Mouse (Mus musculus) common myeloid progenitor, adult 5-6 weeks (primary cell): ENCODE results near the gene Cfap57. TPM values are rescaled to one million over a fixed set of nuclear protein-coding genes. Genes with fewer than 3 reads are reported as not detected.
"Not testable (repeated sequence)": the region's sequence is repeated elsewhere in the genome, so short reads cannot be mapped to it uniquely, and the experiment has no call there.

Experiments used
- ATAC-seq: replicated peaks from 2 replicates; pipeline ENCODE4 v1.8.0; 2016; ENCODE audit warnings: low read depth, mild to moderate bottlenecking, moderate TSS enrichment, inconsistent platforms; ENCODE audit not compliant: poor library complexity, severe bottlenecking
- total RNA-seq: library from RNA; stranded (forward); fragments of 200-1000, 187-1606 nt; gene quantifications from 2 replicates; pipeline ENCODE4 v1.2.3, GENCODE M21; 2017

Gene Cfap57
- total RNA-seq, 1 experiment from 2014 or later: 0.46 TPM

GRCm38 (mm10) chr4:118526408-118527334 is 93.9 kb downstream of the Cfap57 start, which contains the start of gene 2610528J11Rik:
Gene 2610528J11Rik, plus strand, starts transcription at chr4:118526999.
- ATAC-seq: no peak

- peak; percentile 45; the same call in 1 of the 2 replicates for ATAC-seq
Observed at GRCm38 (mm10) chr4:118525779-118526178, 94.8 kb downstream of the Cfap57 start.

GRCm38 (mm10) chr4:118523976-118524375 is 96.6 kb downstream of the Cfap57 start:
- no peak for ATAC-seq

- ATAC-seq: no peak
Observed at GRCm38 (mm10) chr4:118522248-118522647, 98.3 kb downstream of the Cfap57 start.

- peak; percentile 51 for ATAC-seq
Observed at GRCm38 (mm10) chr4:118518208-118518607, 102.4 kb downstream of the Cfap57 start.

- ATAC-seq: no peak
Observed at GRCm38 (mm10) chr4:118517497-118518146, 103.0 kb downstream of the Cfap57 start.

GRCm38 (mm10) chr4:118516699-118517496 is 103.7 kb downstream of the Cfap57 start:
- peak; percentile 80 for ATAC-seq

GRCm38 (mm10) chr4:118509050-118509449 is 111.5 kb downstream of the Cfap57 start:
- no peak for ATAC-seq

GRCm38 (mm10) chr4:118507171-118507570 is 113.4 kb downstream of the Cfap57 start:
- not testable (repeated sequence) for ATAC-seq

GRCm38 (mm10) chr4:118505551-118505950 is 115.0 kb downstream of the Cfap57 start:
- no peak for ATAC-seq

Other genes starting within 250 kb of the Cfap57 start
- 4.4 and 5.3 TPM in 2 replicates for gene Szt2, start 211.5 kb downstream of the Cfap57 start, total RNA-seq
- gene Med8, start 211.4 kb downstream of the Cfap57 start, total RNA-seq: 82.5 and 85.9 TPM in 2 replicates
- gene Elovl1, start 192.7 kb downstream of the Cfap57 start, total RNA-seq: 44.8 and 65.7 TPM in 2 replicates
- 57.9 and 89.6 TPM in 2 replicates for gene Cdc20, start 183.4 kb downstream of the Cfap57 start, total RNA-seq
- 5.8 and 7.3 TPM in 2 replicates for gene Mpl, start 163.3 kb downstream of the Cfap57 start, total RNA-seq
- gene Tie1, start 130.7 kb downstream of the Cfap57 start, total RNA-seq: 7.5 and 8.0 TPM in 2 replicates
- not detected in 2 replicates for gene 2610528J11Rik, start 93.8 kb downstream of the Cfap57 start, total RNA-seq
- gene Tmem125, start 76.7 kb downstream of the Cfap57 start, total RNA-seq: 0.14 TPM in 1 of 2 replicates, not detected in the other
- gene Ebna1bp2, start within 50 bp of the Cfap57 start, total RNA-seq: 98.3 and 123 TPM in 2 replicates
- not detected in 2 replicates for gene Olfr62, start 38.2 kb upstream of the Cfap57 start, total RNA-seq
- not detected in 2 replicates for gene Olfr1342, start 72.0 kb upstream of the Cfap57 start, total RNA-seq
- gene Olfr1341, start 82.7 kb upstream of the Cfap57 start, total RNA-seq: not detected in 2 replicates
- not detected in 2 replicates for gene Olfr1340, start 99.4 kb upstream of the Cfap57 start, total RNA-seq
- not detected in 2 replicates for gene Olfr1339, start 111.4 kb upstream of the Cfap57 start, total RNA-seq
- not detected in 2 replicates for gene Olfr1338, start 138.0 kb upstream of the Cfap57 start, total RNA-seq
- gene Olfr1337, start 161.8 kb upstream of the Cfap57 start, total RNA-seq: not detected in 2 replicates
- gene Olfr1335, start 189.2 kb upstream of the Cfap57 start, total RNA-seq: not detected in 2 replicates
- gene Olfr1333, start 215.5 kb upstream of the Cfap57 start, total RNA-seq: not detected in 2 replicates
- gene Olfr1331, start 243.9 kb upstream of the Cfap57 start, total RNA-seq: not detected in 2 replicates